Mouse (Mus musculus) heart, adult 2 months (tissue): ENCODE results near the gene Timp2. TPM values are rescaled to one million over a fixed set of nuclear protein-coding genes. Genes with fewer than 3 reads are reported as not detected.
A peak's percentile ranks its signal among the peaks of the same experiment; 100 is the strongest.

Experiments
- DNase-seq, 2 experiments: peaks; one replicate each; pipeline ENCODE4 v3.0.0; 2021
- H3K27ac ChIP-seq: fragments of 200-600 bp; 2 replicates; pipeline ENCODE4 v1.8.1; 2022
- H3K27me3 ChIP-seq: fragments of 200-500 bp; 2 replicates; pipeline ENCODE4 v1.6.1; 2012; ENCODE audit warnings: mild to moderate bottlenecking, low read length, inconsistent platforms, mixed read lengths; ENCODE audit not compliant: control insufficient read depth, insufficient read depth
- H3K36me3 ChIP-seq: fragments of 200-500 bp; 2 replicates; pipeline ENCODE4 v1.6.1; 2012; ENCODE audit warnings: low read length, inconsistent platforms; ENCODE audit not compliant: control insufficient read depth, insufficient read depth
- H3K4me1 ChIP-seq: fragments of 200-500 bp; 2 replicates; pipeline ENCODE4 v1.6.1; 2011; ENCODE audit warnings: low read length; ENCODE audit not compliant: control insufficient read depth, insufficient read depth
- H3K4me3 ChIP-seq: fragments of 200-600 bp; 2 replicates; pipeline ENCODE4 v1.8.1; 2022
- H3K79me2 ChIP-seq: fragments of 200-500 bp; replicated peaks from 2 replicates; pipeline ENCODE4 v1.6.1; 2012; ENCODE audit warnings: mild to moderate bottlenecking, inconsistent platforms, low read length, moderate library complexity, mixed read lengths; ENCODE audit not compliant: control insufficient read depth, insufficient read depth
- H3K9ac ChIP-seq: fragments of 200-500 bp; 2 replicates; pipeline ENCODE4 v1.6.1; 2012; ENCODE audit warnings: low read depth, mild to moderate bottlenecking, control low read depth, inconsistent platforms, low read length, mixed read lengths
- CTCF ChIP-seq: fragments of 200-600 bp; IDR thresholded peaks from 2 replicates; pipeline ENCODE4 v1.8.1; 2022; ENCODE audit warnings: antibody characterized with exemption, mild to moderate bottlenecking, moderate library complexity
- EP300 ChIP-seq: fragments of 200-500 bp; IDR thresholded peaks from 2 replicates; pipeline ENCODE4 v1.6.1; 2011; ENCODE audit warnings: low read depth, low read length, control low read depth; ENCODE audit not compliant: insufficient read depth
- POLR2A ChIP-seq: fragments of 200-500 bp; IDR thresholded peaks from 2 replicates; pipeline ENCODE4 v1.6.1; 2011; ENCODE audit warnings: mild to moderate bottlenecking, low read depth, low read length, control low read depth; ENCODE audit not compliant: insufficient read depth
- WGBS: fragments of 180-500 bp; shearing (Covaris S2); methylation state at CpG from one replicate; pipeline ENCODE4 v1.1.7; 2018; 5-methylcytosine and 5-hydroxymethylcytosine counted together
- intact Hi-C: fragments of 180-260 bp; cut with DNase I; formaldehyde crosslinking; loops from one replicate; pipeline ENCODE4 v1.15.1; 2025
- polyA plus RNA-seq: library from polyadenylated mRNA; depleted of rRNA; stranded (reverse); fragments of >200 nt; gene quantifications from 2 replicates; pipeline ENCODE4 v1.2.3, GENCODE M21; 2012; rRNA removed
- total RNA-seq, 2 experiments: library from RNA; stranded (reverse); gene quantifications; 2 replicates each; pipeline ENCODE4 v1.2.3; 2021

Gene Timp2
- total and polyA plus RNA-seq, 3 experiments, result 98.9 to 109 (median 99.2) TPM

- intact Hi-C loops, result no loop called here
- H3K27ac ChIP-seq, result peak overlapping the region; percentile 64
- no peak overlapping the region for H3K9ac ChIP-seq
Measured at GRCm38 (mm10) chr11:118254159-118254951, 101.2 kb downstream of the Timp2 start.

GRCm38 (mm10) chr11:118253447-118254158 is 101.9 kb downstream of the Timp2 start:
- TF ChIP-seq EP300, result 0 out of 2 replicates have a peak, but pooled peaks have one; percentile 23
- TF ChIP-seq CTCF, result no peak
- Histone ChIP-seq H3K36me3 (peaks cover 2% of the 10 kb centered on the region; the same call in 1 of the 2 replicates), H3K27me3 (no peaks in the 10 kb centered on the region), H3K27ac (peak overlapping the region; percentile 64), H3K79me2 (no peaks in the 10 kb centered on the region), H3K4me3 (no peak overlapping the region), H3K9ac (no peak overlapping the region), H3K4me1 (peaks cover 15% of the 10 kb centered on the region)
- DNase-seq, result peak in 1 of 2 experiments; percentile 47
- intact Hi-C loops, result no loop called here
- WGBS, result 74% methylated on average over 7 of the region's 7 CpGs

More at GRCm38 (mm10) chr11:118254159-118254951, 101.2 kb downstream of the Timp2 start:
- H3K4me3 ChIP-seq, result no peak overlapping the region
- H3K4me1 ChIP-seq, result peaks cover 12% of the 10 kb centered on the region
- TF ChIP-seq POLR2A (no peak), EP300 (no peak), CTCF (no peak)
- 37% methylated on average over 15 of the region's 15 CpGs for WGBS
- peak; percentile 68 to 71 for DNase-seq
- H3K27me3 ChIP-seq, result no peaks in the 10 kb centered on the region
- peaks cover under 1% of the 10 kb centered on the region; the same call in 1 of the 2 replicates for H3K36me3 ChIP-seq
- no peaks in the 10 kb centered on the region for H3K79me2 ChIP-seq

Other genes with a start within 250 kb of the Timp2 start
- under 1 TPM; 0.11 to 0.26 TPM for gene Dnah17, start 225.1 kb downstream of the Timp2 start, total RNA-seq
- 0.03 and 0.08 TPM in 2 replicates for gene Dnah17, start 225.1 kb downstream of the Timp2 start, polyA plus RNA-seq
- gene Cyth1, start 107.1 kb downstream of the Timp2 start, total RNA-seq, result 10 to 100 TPM; 54.1 to 56.0 TPM
- gene Cyth1, start 107.1 kb downstream of the Timp2 start, polyA plus RNA-seq, result 30.7 and 39.6 TPM in 2 replicates
- gene Usp36, start 65.5 kb downstream of the Timp2 start, total RNA-seq, result 10 to 100 TPM; 13.1 to 15.5 TPM
- gene Usp36, start 65.5 kb downstream of the Timp2 start, polyA plus RNA-seq, result 10.3 and 14.6 TPM in 2 replicates
- under 1 TPM; 0.32 to 0.65 TPM for gene Cep295nl, start 13.2 kb downstream of the Timp2 start, total RNA-seq
- 0.15 and 0.18 TPM in 2 replicates for gene Cep295nl, start 13.2 kb downstream of the Timp2 start, polyA plus RNA-seq
- gene Lgals3bp, start 46.4 kb upstream of the Timp2 start, total RNA-seq, result 10 to 100 TPM; 20.2 to 28.6 TPM
- 112 and 121 TPM in 2 replicates for gene Lgals3bp, start 46.4 kb upstream of the Timp2 start, polyA plus RNA-seq
- gene Cant1, start 63.3 kb upstream of the Timp2 start, total RNA-seq, result 10 to 100 TPM; 17.7 to 18.2 TPM
- gene Cant1, start 63.3 kb upstream of the Timp2 start, polyA plus RNA-seq, result 21.6 and 23.4 TPM in 2 replicates
- gene C1qtnf1, start 72.5 kb upstream of the Timp2 start, total RNA-seq, result 10 to 100 TPM; 15.2 to 16.0 TPM
- gene C1qtnf1, start 72.5 kb upstream of the Timp2 start, polyA plus RNA-seq, result 15.3 and 20.1 TPM in 2 replicates
- 1 to 10 TPM; 4.4 to 5.4 TPM for gene Engase, start 121.1 kb upstream of the Timp2 start, total RNA-seq
- 5.2 and 7.3 TPM in 2 replicates for gene Engase, start 121.1 kb upstream of the Timp2 start, polyA plus RNA-seq